Mouse (Mus musculus): ENCODE results near the gene Plekha6. TPM values are rescaled to one million over a fixed set of nuclear protein-coding genes. Genes with fewer than 3 reads are reported as not detected.
A peak's percentile ranks its signal among the peaks of the same experiment; 100 is the strongest.

Gene Plekha6
- polyA plus RNA-seq, 1 experiment from 2014 or later, result 25.8 TPM

DNA sequence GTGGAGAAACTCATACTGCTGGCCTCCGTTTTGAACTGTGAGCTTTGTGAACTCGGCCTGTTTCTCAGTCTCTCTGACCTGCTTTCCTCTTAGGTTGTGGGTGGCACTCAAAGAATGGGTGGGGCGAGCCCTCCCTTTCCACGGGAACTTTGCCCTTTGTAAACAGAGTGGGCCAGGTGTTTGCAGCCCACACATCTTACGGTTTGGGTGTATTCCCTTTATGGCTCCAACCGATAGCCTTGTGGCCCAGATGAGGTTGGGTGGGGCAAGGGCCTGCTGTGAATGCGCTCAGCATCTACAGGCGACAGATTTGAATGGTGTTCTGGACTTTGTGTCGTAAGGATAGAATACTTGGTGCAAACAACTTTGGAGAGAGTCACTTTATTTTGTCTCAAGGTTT, 26.5 kb downstream of the Plekha6 start:
- H3K36me3 ChIP-seq, result peaks cover 6% of the 10 kb centered on the region; the same call in 1 of the 2 replicates
- peaks cover 59% of the 10 kb centered on the region for H3K4me1 ChIP-seq
- no peak for ATAC-seq (ENCODE audit: low FRiP score)
- 0 out of 2 replicates have a peak, but pooled peaks cover 7% of the 10 kb centered on the region for H3K9me3 ChIP-seq (replicated peaks)
- no peak overlapping the region for H3K9ac ChIP-seq
- H3K27me3 ChIP-seq, result no peaks in the 10 kb centered on the region; the same call in 1 of the 2 replicates
- no peak overlapping the region for H3K4me3 ChIP-seq
- 84% methylated on average over 9 of the region's 9 CpGs for WGBS
- H3K27ac ChIP-seq, result no peak overlapping the region
- no peak overlapping the region for H3K4me2 ChIP-seq (replicated peaks)

DNA sequence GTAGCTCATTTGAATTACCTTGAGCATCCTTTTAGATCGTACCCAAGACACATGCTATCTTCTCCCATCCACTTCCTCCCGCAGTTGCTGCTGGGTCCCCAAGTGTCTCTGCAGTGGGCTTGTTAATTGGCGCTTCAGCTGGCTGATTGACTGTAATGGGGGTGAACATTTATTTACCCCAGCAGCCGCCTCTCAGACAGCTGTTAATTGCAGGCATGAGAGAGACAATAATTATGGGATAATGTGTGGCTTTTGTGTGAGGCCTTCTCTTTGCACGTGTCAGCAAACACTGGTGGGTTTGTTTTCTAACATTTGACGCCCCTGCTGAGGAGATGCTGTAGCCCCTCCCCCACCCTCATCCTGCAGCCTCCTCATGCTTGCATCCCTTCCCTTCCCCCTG, 32.2 kb downstream of the Plekha6 start:
- Histone ChIP-seq H3K4me1 (peaks cover 63% of the 10 kb centered on the region), H3K4me3 (no peak overlapping the region), H3K27me3 (no peaks in the 10 kb centered on the region; the same call in 1 of the 2 replicates), H3K4me2 (replicated peaks) (no peak overlapping the region), H3K9me3 (replicated peaks) (no peaks in the 10 kb centered on the region), H3K27ac (peak overlapping the region; percentile 55), H3K36me3 (no peaks in the 10 kb centered on the region), H3K9ac (no peak overlapping the region)
- WGBS, result 17% methylated on average over 6 of the region's 6 CpGs
- peak; percentile 46; the same call in 1 of the 2 replicates for ATAC-seq (ENCODE audit: low FRiP score)

DNA sequence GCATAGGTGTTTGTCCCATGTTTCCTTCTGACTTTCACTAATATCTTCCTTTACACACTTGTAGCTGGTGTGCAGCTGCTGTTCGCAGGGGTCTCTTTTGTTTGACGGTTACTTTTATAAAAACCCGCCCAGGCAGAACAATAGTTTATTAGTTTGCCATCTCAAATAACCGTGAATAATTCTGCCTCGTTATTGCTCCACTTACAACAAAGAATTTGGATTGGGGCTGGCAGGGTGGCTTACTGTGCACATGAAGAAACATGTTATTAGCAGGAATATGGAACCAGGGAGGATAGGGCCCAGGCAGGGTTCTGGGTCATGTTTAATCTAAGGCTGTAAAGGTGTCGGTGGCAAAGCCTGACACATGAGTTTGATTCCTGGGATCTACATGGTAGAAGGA, 33.3 kb downstream of the Plekha6 start:
- H3K4me1 ChIP-seq, result peaks cover 68% of the 10 kb centered on the region
- WGBS, result 43% methylated on average over 6 of the region's 6 CpGs
- no peak overlapping the region for H3K4me2 ChIP-seq (replicated peaks)
- H3K27ac ChIP-seq, result 0 out of 2 replicates have a peak overlapping the region, but pooled peaks have one; percentile 55
- no peaks in the 10 kb centered on the region for H3K36me3 ChIP-seq
- no peak overlapping the region for H3K4me3 ChIP-seq
- no peaks in the 10 kb centered on the region for H3K9me3 ChIP-seq (replicated peaks)
- no peaks in the 10 kb centered on the region; the same call in 1 of the 2 replicates for H3K27me3 ChIP-seq
- H3K9ac ChIP-seq, result no peak overlapping the region
- ATAC-seq (ENCODE audit: low FRiP score), result no peak

DNA sequence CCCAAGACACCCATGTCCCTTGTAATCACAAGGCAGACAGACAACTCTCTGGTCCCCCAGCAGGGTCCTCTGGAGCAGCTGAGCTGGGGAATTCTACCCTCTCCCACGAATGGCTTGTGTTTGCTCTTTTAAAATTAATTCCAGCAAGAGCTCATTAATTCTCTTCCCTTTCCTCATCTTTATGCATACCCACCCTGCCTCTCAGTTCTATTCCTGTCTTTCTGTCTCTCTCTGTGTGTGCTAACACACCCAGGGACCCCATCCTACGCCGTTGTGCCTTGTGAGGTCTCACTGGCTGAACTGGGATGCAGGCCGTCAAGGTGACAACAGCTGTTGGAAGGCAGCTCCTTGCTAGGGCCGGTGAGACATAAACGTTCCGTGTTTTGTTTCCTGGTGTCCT, 35.7 kb downstream of the Plekha6 start:
- H3K4me3 ChIP-seq, result no peak overlapping the region
- WGBS, result 48% methylated on average over 7 of the region's 7 CpGs
- ATAC-seq (ENCODE audit: low FRiP score), result no peak
- H3K4me2 ChIP-seq (replicated peaks), result no peak overlapping the region; the same call in 1 of the 2 replicates
- no peaks in the 10 kb centered on the region for H3K9me3 ChIP-seq (replicated peaks)
- H3K9ac ChIP-seq, result no peak overlapping the region
- H3K27me3 ChIP-seq, result no peaks in the 10 kb centered on the region
- H3K36me3 ChIP-seq, result no peaks in the 10 kb centered on the region
- H3K4me1 ChIP-seq, result peaks cover 66% of the 10 kb centered on the region
- H3K27ac ChIP-seq, result peak overlapping the region; percentile 78

DNA sequence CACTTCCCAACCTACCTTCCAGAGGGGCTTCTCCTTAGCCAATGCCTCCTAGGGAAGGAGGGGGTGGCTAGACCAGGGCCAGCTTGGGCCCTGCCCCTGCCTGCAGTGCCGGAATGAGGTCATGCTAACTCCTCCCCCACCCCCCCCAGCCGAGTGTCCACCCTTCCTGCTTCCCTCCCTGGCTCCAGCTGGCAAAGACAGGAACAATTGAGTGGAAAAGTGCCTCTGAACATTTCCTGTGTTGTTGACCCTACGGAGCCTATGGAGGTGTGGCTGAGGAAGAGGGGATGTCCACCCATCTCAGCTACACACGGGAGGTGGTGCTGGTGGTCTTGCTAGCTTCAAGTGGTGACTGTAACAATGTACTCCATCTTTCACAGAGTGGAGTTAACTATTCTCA, 37.5 kb downstream of the Plekha6 start:
- H3K9ac ChIP-seq, result no peak overlapping the region
- H3K4me1 ChIP-seq, result peaks cover 53% of the 10 kb centered on the region
- H3K27ac ChIP-seq, result no peak overlapping the region
- no peak overlapping the region for H3K4me3 ChIP-seq
- no peaks in the 10 kb centered on the region for H3K9me3 ChIP-seq (replicated peaks)
- no peak for ATAC-seq (ENCODE audit: low FRiP score)
- no peaks in the 10 kb centered on the region for H3K36me3 ChIP-seq
- no peaks in the 10 kb centered on the region for H3K27me3 ChIP-seq
- WGBS, result 53% methylated on average over 4 of the region's 4 CpGs
- no peak overlapping the region for H3K4me2 ChIP-seq (replicated peaks)

DNA sequence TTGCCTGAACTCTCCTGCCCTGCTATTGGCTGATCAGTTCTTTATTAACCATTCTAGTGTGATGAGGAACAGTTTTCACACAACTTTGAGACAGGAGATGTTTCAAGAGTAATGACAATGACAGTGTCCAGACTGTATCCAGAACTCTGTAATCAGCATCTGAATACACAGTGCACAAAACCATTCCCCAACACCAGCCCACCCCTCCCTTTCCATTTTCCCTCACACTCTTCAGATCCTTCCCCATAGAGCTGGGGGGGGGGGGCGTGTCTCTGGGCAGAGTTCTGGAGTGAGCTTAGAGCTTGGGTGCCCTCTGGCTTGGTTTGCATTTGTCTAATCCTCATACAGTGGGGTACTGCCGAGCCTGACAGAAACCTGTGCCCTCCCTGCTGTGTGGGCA, 39.7 kb downstream of the Plekha6 start:
- peaks cover 48% of the 10 kb centered on the region for H3K4me1 ChIP-seq
- no peaks in the 10 kb centered on the region for H3K9me3 ChIP-seq (replicated peaks)
- H3K27me3 ChIP-seq, result no peaks in the 10 kb centered on the region
- no peak for ATAC-seq (ENCODE audit: low FRiP score)
- 34% methylated on average over 2 of the region's 2 CpGs for WGBS
- H3K4me2 ChIP-seq (replicated peaks), result no peak overlapping the region
- no peak overlapping the region for H3K4me3 ChIP-seq
- H3K36me3 ChIP-seq, result no peaks in the 10 kb centered on the region
- H3K9ac ChIP-seq, result no peak overlapping the region
- no peak overlapping the region for H3K27ac ChIP-seq

DNA sequence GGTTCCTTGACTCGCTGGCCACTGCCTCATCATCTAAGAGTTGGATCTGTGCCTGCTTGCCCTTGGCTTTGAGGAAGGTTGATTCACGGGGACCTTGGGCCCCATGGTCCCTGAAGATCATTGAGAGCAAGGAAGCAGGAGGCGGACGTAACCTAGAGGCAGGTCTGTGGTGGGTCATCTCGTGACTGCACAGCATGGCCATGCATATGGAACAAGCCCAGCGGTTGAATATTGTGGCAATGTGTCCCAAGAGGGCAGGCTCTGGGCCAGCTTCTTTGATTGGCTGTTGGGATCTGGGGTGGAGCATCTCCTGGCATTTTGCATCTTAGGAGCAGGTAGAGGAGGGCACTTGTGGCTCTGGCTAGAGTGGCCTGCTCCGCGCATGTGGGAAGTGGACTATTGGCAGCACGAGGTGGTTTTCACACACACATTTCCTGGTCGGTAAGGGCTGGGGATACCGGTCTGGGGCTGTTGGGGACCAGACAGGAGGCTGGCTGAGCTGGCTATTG, 40.4 kb downstream of the Plekha6 start:
- H3K9me3 ChIP-seq (replicated peaks), result no peaks in the 10 kb centered on the region
- WGBS, result 62% methylated on average over 11 of the region's 11 CpGs
- H3K27me3 ChIP-seq, result no peaks in the 10 kb centered on the region
- H3K9ac ChIP-seq, result no peak overlapping the region
- H3K27ac ChIP-seq, result no peak overlapping the region
- peaks cover 45% of the 10 kb centered on the region for H3K4me1 ChIP-seq
- no peak overlapping the region for H3K4me3 ChIP-seq
- no peak for ATAC-seq (ENCODE audit: low FRiP score)
- no peaks in the 10 kb centered on the region for H3K36me3 ChIP-seq
- H3K4me2 ChIP-seq (replicated peaks), result no peak overlapping the region

DNA sequence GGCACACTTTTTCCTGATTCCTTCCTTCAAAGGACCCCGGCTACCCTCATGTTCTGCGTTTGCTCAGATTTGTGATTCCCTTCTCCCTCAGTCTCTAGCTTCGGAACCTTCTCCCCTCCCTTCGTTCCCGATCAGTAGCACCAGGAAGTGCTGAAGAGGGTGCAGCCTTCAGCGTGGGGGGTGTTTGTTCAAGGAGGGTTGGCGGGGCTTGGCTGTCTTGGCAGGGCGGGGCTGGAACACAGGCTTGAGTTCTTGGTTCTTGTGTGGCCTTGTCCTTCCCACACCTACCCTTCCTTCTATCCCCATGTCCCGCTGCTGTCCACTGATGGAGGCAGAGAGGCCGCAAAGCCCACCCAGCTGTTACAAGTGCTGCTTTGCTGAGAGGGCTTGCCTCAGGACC, 41.0 kb downstream of the Plekha6 start:
- Histone ChIP-seq H3K9me3 (replicated peaks) (no peaks in the 10 kb centered on the region), H3K4me1 (peaks cover 45% of the 10 kb centered on the region), H3K9ac (no peak overlapping the region), H3K27me3 (no peaks in the 10 kb centered on the region), H3K27ac (no peak overlapping the region), H3K36me3 (no peaks in the 10 kb centered on the region), H3K4me3 (no peak overlapping the region), H3K4me2 (replicated peaks) (no peak overlapping the region)
- WGBS, result 72% methylated on average over 10 of the region's 10 CpGs
- no peak for ATAC-seq (ENCODE audit: low FRiP score)

DNA sequence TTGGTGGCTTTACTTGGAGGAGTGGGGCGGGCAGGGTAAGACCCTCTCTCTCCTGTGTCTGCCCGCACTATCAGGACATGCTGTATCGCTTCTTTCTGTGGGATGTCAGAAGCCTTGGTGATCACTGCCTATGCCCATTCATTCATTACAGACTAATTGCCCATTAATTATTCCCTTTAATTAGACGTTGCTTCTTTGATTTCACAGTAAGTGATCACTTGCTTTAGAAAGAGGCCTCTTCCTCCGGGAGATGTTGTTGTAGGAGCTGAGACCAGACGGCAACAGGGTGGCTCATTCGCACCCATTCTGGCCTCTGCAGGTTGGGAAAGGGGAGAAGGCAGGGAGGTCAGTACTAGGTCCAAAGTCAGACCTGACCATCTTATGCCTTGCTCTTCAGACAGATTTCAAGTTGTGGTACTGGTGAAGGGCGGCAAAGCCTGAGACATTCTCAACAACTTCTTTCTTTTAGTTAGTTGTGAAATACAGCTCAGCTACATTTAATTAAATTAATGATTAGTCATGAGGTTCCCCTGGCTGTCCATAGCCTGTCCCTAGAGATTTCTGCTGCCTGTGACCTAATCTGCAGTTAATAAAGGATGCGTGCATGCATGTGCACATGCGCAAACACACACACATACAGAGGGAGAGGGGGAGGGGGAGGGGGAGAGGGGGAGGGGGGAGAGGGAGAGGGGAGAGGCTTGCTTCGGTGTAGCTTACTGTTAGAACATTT, 44.2 kb downstream of the Plekha6 start:
- no peak for ATAC-seq (ENCODE audit: low FRiP score)
- Histone ChIP-seq H3K27me3 (no peaks in the 10 kb centered on the region), H3K36me3 (no peaks in the 10 kb centered on the region), H3K9ac (no peak overlapping the region), H3K4me3 (no peak overlapping the region), H3K27ac (peak overlapping the region; percentile 0; the same call in 1 of the 2 replicates), H3K4me1 (peaks cover 53% of the 10 kb centered on the region), H3K9me3 (replicated peaks) (no peaks in the 10 kb centered on the region), H3K4me2 (replicated peaks) (no peak overlapping the region)
- 63% methylated on average over 10 of the region's 11 CpGs for WGBS

DNA sequence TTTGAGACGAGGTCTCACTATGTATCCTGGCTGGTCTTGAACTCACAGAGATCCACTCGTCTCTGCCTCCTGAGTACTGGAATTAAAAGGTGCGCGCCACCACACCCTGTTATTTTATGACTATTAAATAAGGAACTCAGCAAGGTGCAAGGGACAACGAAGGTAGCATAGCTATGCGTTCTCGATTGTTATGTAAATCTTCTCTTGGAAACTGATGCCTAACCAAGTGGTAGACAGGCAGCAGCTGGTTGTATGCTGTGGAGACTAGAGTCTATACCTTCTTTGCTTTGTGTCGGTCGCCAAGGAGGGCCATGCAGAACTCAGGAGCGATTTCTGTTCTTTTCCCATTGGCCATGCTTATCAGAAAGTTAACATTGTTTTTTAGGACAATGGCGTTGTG, 45.0 kb downstream of the Plekha6 start:
- Histone ChIP-seq H3K9me3 (replicated peaks) (no peaks in the 10 kb centered on the region), H3K27me3 (no peaks in the 10 kb centered on the region), H3K4me2 (replicated peaks) (0 out of 2 replicates have a peak overlapping the region, but pooled peaks have one; percentile 24), H3K9ac (no peak overlapping the region), H3K27ac (peak overlapping the region; percentile 83), H3K4me1 (peaks cover 50% of the 10 kb centered on the region), H3K4me3 (no peak overlapping the region), H3K36me3 (no peaks in the 10 kb centered on the region)
- 70% methylated on average over 11 of the region's 11 CpGs for WGBS
- no peak for ATAC-seq (ENCODE audit: low FRiP score)

DNA sequence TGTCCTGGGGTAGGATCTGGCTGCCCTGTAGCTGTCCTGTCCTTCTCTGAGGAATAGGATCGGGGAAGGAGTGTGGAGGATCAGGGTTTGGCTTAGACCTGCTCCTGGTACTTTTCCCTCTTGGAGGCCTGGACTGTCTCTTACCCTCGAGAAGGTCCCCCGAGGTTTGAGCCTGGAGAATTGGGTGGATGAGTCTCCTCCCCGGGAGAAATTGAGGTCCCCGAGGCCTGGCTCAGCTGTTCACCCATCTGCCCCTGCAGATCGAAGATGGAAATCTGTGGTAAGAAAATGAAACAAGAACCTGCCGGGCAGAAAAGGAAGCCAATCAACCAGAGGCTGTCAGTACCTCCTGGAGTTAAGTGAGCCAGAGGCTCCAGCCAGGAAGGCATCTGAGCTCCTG, 45.5 kb downstream of the Plekha6 start:
- Histone ChIP-seq H3K9me3 (replicated peaks) (no peaks in the 10 kb centered on the region), H3K27ac (peak overlapping the region; percentile 83), H3K9ac (no peak overlapping the region), H3K27me3 (no peaks in the 10 kb centered on the region), H3K36me3 (no peaks in the 10 kb centered on the region), H3K4me1 (peaks cover 51% of the 10 kb centered on the region), H3K4me3 (no peak overlapping the region), H3K4me2 (replicated peaks) (peak overlapping the region; percentile 24)
- 0 out of 2 replicates have a peak, but pooled peaks have one; percentile 3 for ATAC-seq (ENCODE audit: low FRiP score)
- WGBS, result 38% methylated on average over 7 of the region's 7 CpGs

DNA sequence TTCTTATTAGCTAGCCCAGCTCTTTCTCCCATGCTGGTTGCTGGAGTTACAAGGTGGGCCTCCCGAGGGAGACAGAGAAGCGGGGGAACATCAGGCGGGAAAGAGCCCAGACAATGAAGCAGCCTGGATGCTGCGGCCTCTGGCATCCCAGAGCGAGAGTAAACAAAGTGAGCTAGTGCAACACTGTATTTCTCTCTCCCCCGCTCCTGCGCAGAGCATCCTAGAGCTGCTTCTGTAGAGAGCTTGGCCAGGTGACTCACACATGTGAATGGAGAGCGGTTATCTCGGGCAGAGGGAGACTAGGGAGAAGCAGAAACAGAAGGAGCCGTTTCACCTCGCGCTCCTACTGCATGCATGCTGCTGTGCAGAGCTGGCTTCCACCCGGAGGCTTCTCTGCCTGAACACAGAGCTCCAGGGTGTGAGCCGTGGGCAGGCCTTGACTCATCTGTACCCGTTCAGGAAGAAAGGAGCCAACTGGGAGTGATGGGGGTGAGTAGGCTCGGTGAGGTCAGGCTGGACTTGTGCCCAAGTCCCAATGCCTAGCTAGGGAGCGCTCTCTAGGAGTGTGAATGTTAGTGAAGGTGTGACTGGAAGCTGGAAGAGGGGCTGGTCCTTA, 46.0 kb downstream of the Plekha6 start:
- H3K36me3 ChIP-seq, result no peaks in the 10 kb centered on the region
- peak overlapping the region; percentile 83 for H3K27ac ChIP-seq
- no peak overlapping the region for H3K4me3 ChIP-seq
- no peaks in the 10 kb centered on the region for H3K9me3 ChIP-seq (replicated peaks)
- peaks cover 55% of the 10 kb centered on the region for H3K4me1 ChIP-seq
- no peaks in the 10 kb centered on the region for H3K27me3 ChIP-seq
- peak; percentile 27; the same call in 1 of the 2 replicates for ATAC-seq (ENCODE audit: low FRiP score)
- 30% methylated on average over 17 of the region's 17 CpGs for WGBS
- no peak overlapping the region for H3K9ac ChIP-seq
- H3K4me2 ChIP-seq (replicated peaks), result peak overlapping the region; percentile 24

All from hindbrain, embryonic 12.5 days (tissue).